Mouse (Mus musculus) ES-E14 (cell line): Measurements from ENCODE around the gene Dusp19.

Experiments
- CHD2 ChIP-seq: IDR thresholded peaks from 2 replicates; pipeline ENCODE4 v1.6.1; 2014; ENCODE audit warnings: mild to moderate bottlenecking, low read depth, low read length, inconsistent platforms
- HCFC1 ChIP-seq: IDR thresholded peaks from 2 replicates; pipeline ENCODE4 v1.6.1; 2012; ENCODE audit warnings: low read length, inconsistent platforms, borderline replicate concordance; ENCODE audit not compliant: insufficient read depth
- MAFK ChIP-seq: IDR thresholded peaks from 2 replicates; pipeline ENCODE4 v1.6.1; 2014; ENCODE audit warnings: mild to moderate bottlenecking, low read depth, low read length, inconsistent platforms; ENCODE audit not compliant: insufficient read depth
- ZC3H11A ChIP-seq: IDR thresholded peaks from 2 replicates; pipeline ENCODE4 v1.6.1; 2012; ENCODE audit warnings: low read depth, mild to moderate bottlenecking, inconsistent platforms, low read length, borderline replicate concordance
- ZNF384 ChIP-seq: IDR thresholded peaks from 2 replicates; pipeline ENCODE4 v1.6.1; 2012; ENCODE audit warnings: low read depth, low read length, inconsistent platforms

DNA sequence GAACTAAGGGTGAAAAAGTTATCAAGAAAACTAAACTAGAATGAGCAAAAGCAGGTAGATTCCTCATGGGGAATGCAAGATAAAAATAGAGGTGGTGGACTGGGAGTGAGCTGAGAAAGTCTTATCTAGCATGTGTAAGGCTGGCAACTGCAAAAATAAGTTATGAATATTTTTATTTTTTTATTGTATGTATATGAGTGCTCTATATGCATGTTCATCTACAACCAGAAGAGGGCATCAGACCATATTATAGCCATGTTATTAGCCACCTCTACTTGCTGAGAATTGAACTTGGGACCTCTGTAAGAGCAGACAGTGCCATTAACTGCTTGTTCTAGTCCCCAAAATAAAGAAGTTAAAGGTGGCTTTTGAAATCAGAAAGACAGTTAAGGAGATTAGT, 44.6 kb downstream of the Dusp19 start:
- TF ChIP-seq CHD2: no peak
- no peak for TF ChIP-seq HCFC1
- TF ChIP-seq ZC3H11A: no peak
- no peak for TF ChIP-seq MAFK
- no peak for TF ChIP-seq ZNF384
